Mouse (Mus musculus): ENCODE results near the gene Miox. TPM values are rescaled to one million over a fixed set of nuclear protein-coding genes. Genes with fewer than 3 reads are reported as not detected.

Miox gene
- polyA plus RNA-seq, 1 experiment from 2014 or later, result not detected

DNA sequence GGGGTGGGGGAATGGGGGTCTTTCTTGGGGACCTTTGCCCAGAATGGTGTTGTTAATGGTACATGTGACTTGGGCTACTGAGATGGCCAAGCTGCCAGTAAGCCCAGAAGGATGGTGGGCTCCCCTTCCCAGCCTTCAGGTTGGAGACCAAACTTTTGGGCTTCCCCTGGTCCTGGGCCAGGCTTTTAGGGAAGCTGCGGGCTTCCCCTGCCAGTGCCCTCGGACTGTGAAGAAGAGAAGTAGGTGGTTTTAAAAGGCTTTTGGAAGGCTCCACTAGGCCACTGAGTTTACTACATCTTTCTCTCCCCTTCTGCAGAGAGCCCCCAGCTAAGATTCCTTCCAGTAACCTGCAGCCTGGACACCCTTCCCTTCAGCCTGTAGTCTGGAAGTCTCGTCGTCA is 10.5 kb upstream of the Miox start:
- Histone ChIP-seq H3K4me1 (ENCODE audit: control insufficient read depth, insufficient read depth, low read length) (peaks cover 8% of the 10 kb centered on the region; the same call in 1 of the 2 replicates), H3K36me3 (ENCODE audit: control insufficient read depth, insufficient read depth, low read length) (no peaks in the 10 kb centered on the region), H3K4me2 (ENCODE audit: low read depth, low read length) (no peak overlapping the region), H3K9me3 (ENCODE audit: control insufficient read depth, low read length) (no peaks in the 10 kb centered on the region), H3K27ac (replicated peaks; ENCODE audit: low read depth, low read length) (no peak overlapping the region), H3K9ac (ENCODE audit: low read depth, low read length) (no peak overlapping the region), H3K4me3 (ENCODE audit: low read depth, low read length) (no peak overlapping the region), H3K27me3 (replicated peaks; ENCODE audit: control insufficient read depth, insufficient read depth, low read length) (peaks cover 7% of the 10 kb centered on the region)
- DNase-seq (ENCODE audit: low spot score) (no peak), ATAC-seq (ENCODE audit: low read depth) (no peak)
- WGBS, result 91% methylated on average over 4 of the region's 4 CpGs

DNA sequence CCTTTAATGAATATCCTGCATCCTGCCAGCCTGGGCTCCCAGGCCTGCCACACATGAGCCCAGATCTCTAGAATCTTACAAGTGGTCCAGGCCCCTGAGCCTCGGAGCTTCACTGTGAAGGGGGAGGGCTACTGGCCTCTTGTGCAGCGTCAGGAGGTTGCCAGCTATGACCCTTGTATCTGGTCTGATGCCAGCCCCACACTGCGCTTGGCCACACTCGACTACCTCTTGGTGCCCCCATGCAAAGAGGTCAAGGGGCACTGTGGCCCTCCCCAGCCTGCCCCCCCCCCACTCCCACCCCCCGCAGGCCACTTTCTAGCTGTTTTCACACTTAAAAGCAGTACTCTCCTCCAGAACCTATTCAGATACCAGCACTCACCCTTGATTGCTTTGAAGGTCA is 7.8 kb upstream of the Miox start:
- Histone ChIP-seq H3K9ac (ENCODE audit: low read depth, low read length) (no peak overlapping the region), H3K36me3 (ENCODE audit: control insufficient read depth, insufficient read depth, low read length) (no peaks in the 10 kb centered on the region), H3K4me3 (ENCODE audit: low read depth, low read length) (no peak overlapping the region), H3K27ac (replicated peaks; ENCODE audit: low read depth, low read length) (no peak overlapping the region), H3K4me1 (ENCODE audit: control insufficient read depth, insufficient read depth, low read length) (peaks cover 8% of the 10 kb centered on the region; the same call in 1 of the 2 replicates), H3K4me2 (ENCODE audit: low read depth, low read length) (no peak overlapping the region), H3K9me3 (ENCODE audit: control insufficient read depth, low read length) (no peaks in the 10 kb centered on the region), H3K27me3 (replicated peaks; ENCODE audit: control insufficient read depth, insufficient read depth, low read length) (peaks cover 7% of the 10 kb centered on the region)
- ATAC-seq (ENCODE audit: low read depth) (no peak), DNase-seq (ENCODE audit: low spot score) (no peak)
- 56% methylated on average over 3 of the region's 5 CpGs for WGBS

DNA sequence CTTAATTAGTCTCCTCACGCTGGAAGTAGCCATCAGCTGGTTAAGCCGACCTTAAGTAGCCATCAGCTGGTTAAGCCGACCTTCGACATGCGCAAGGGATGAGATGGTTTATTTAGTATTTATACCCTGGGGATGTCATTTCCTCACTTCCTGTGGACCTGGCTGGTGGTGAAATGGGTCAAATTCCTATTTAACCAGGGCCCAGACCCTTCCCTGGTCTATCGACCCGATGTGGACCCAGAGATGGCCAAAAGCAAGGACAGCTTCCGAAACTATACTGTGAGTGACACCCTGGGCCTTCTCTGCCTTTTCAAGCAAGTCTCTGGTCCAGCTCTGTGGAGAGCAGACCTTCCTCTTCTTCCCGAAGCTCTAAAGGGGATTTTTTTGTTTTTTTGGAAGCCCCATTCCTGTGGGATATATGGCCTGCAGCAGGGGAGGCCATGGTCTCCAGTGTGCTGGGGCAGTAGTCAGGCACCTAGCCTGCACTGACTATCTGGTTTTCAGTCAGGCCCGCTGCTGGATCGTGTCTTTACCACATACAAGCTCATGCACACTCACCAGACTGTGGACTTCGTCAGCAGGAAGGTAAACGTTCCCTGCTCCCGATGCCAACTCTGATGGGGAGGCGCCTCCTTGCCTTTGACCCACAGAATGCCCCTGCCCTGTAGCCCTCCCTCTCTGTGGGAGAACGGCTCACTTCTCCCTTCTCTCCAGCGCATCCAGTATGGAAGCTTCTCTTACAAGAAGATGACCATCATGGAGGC is 758 bp downstream of the Miox start:
- 79% methylated on average over 17 of the region's 17 CpGs for WGBS

DNA sequence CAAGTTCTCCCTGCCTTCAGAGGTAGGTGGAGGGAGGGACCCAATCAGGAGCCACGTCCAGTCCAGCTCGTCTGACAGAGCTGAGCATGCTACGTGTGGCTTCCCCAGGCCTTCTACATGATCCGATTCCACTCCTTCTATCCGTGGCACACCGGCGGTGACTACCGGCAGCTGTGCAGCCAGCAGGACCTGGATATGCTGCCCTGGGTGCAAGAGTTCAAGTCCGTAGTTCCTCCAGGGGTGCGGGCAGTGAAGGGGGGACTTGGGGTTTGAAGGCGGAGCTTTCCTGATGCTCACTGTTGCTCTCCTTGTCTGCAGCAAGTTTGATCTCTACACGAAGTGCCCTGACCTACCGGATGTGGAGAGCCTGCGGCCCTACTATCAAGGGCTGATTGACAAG is 2.2 kb downstream of the Miox start:
- Histone ChIP-seq H3K4me1 (ENCODE audit: control insufficient read depth, insufficient read depth, low read length) (no peaks in the 10 kb centered on the region), H3K36me3 (ENCODE audit: control insufficient read depth, insufficient read depth, low read length) (no peaks in the 10 kb centered on the region), H3K9ac (ENCODE audit: low read depth, low read length) (no peak overlapping the region), H3K27ac (replicated peaks; ENCODE audit: low read depth, low read length) (no peak overlapping the region), H3K27me3 (replicated peaks; ENCODE audit: control insufficient read depth, insufficient read depth, low read length) (no peaks in the 10 kb centered on the region), H3K4me2 (ENCODE audit: low read depth, low read length) (no peak overlapping the region), H3K9me3 (ENCODE audit: control insufficient read depth, low read length) (no peaks in the 10 kb centered on the region), H3K4me3 (ENCODE audit: low read depth, low read length) (no peak overlapping the region)
- 86% methylated on average over 14 of the region's 14 CpGs for WGBS
- no peak for ATAC-seq (ENCODE audit: low read depth)
- no peak for DNase-seq (ENCODE audit: low spot score)

More for the DNA sequence above, 758 bp downstream of the Miox start:
- Histone ChIP-seq H3K27ac (replicated peaks; ENCODE audit: low read depth, low read length) (no peak overlapping the region), H3K9ac (ENCODE audit: low read depth, low read length) (no peak overlapping the region), H3K4me2 (ENCODE audit: low read depth, low read length) (no peak overlapping the region), H3K9me3 (ENCODE audit: control insufficient read depth, low read length) (no peaks in the 10 kb centered on the region), H3K36me3 (ENCODE audit: control insufficient read depth, insufficient read depth, low read length) (no peaks in the 10 kb centered on the region), H3K4me3 (ENCODE audit: low read depth, low read length) (no peak overlapping the region), H3K4me1 (ENCODE audit: control insufficient read depth, insufficient read depth, low read length) (no peaks in the 10 kb centered on the region), H3K27me3 (replicated peaks; ENCODE audit: control insufficient read depth, insufficient read depth, low read length) (no peaks in the 10 kb centered on the region)
- ATAC-seq (ENCODE audit: low read depth), result no peak
- DNase-seq (ENCODE audit: low spot score), result no peak

DNA sequence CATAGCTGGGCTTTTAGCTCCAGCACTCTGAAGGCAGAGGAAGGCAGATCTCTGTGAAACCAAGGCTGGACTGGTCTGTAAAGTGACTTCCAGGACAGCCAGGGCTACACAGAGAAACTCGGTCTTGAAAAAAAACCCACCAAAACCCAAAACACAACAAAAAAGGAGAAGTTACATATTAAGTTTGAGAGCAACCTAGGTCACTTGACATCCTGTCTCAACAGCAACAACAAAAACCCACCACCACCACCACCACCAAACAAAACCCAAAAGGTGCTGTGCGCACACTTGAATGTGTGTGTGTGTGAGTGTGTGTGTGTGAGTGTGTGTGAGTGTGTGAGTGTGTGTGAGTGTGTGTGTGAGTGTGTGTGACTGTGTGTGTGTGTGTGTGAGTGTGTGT is 5.5 kb downstream of the Miox start:
- Histone ChIP-seq H3K27me3 (replicated peaks; ENCODE audit: control insufficient read depth, insufficient read depth, low read length) (no peaks in the 10 kb centered on the region), H3K9ac (ENCODE audit: low read depth, low read length) (no peak overlapping the region), H3K4me2 (ENCODE audit: low read depth, low read length) (no peak overlapping the region), H3K4me3 (ENCODE audit: low read depth, low read length) (no peak overlapping the region), H3K9me3 (ENCODE audit: control insufficient read depth, low read length) (no peaks in the 10 kb centered on the region), H3K4me1 (ENCODE audit: control insufficient read depth, insufficient read depth, low read length) (no peaks in the 10 kb centered on the region), H3K36me3 (ENCODE audit: control insufficient read depth, insufficient read depth, low read length) (no peaks in the 10 kb centered on the region), H3K27ac (replicated peaks; ENCODE audit: low read depth, low read length) (no peak overlapping the region)
- 94% methylated on average over 2 of the region's 2 CpGs for WGBS
- ATAC-seq (ENCODE audit: low read depth) (no peak), DNase-seq (ENCODE audit: low spot score) (no peak)

DNA sequence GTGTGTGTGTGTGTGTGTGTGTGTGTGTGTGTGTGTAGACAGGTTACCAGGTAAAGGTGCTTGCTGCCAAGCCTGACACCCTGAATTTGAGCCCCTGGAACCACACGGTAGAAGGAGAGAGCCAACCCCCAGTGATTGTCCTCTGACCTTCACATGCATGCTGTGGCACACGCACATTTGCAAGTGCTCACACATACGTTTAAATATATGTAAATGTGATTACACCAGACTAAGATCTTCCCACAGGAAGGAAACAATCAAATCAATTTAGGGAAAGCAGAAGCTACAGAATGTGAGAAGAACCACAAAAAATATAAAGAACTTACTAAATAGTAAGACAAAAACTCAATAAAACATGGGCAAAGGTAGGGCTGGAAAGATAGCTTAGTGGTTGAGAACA is 5.9 kb downstream of the Miox start:
- DNase-seq (ENCODE audit: low spot score) (no peak), ATAC-seq (ENCODE audit: low read depth) (no peak)
- Histone ChIP-seq H3K9me3 (ENCODE audit: control insufficient read depth, low read length) (no peaks in the 10 kb centered on the region), H3K4me3 (ENCODE audit: low read depth, low read length) (no peak overlapping the region), H3K4me1 (ENCODE audit: control insufficient read depth, insufficient read depth, low read length) (no peaks in the 10 kb centered on the region), H3K36me3 (ENCODE audit: control insufficient read depth, insufficient read depth, low read length) (no peaks in the 10 kb centered on the region), H3K27me3 (replicated peaks; ENCODE audit: control insufficient read depth, insufficient read depth, low read length) (no peaks in the 10 kb centered on the region), H3K4me2 (ENCODE audit: low read depth, low read length) (no peak overlapping the region), H3K27ac (replicated peaks; ENCODE audit: low read depth, low read length) (no peak overlapping the region), H3K9ac (ENCODE audit: low read depth, low read length) (no peak overlapping the region)
- 79% methylated on average over 3 of the region's 3 CpGs for WGBS

DNA sequence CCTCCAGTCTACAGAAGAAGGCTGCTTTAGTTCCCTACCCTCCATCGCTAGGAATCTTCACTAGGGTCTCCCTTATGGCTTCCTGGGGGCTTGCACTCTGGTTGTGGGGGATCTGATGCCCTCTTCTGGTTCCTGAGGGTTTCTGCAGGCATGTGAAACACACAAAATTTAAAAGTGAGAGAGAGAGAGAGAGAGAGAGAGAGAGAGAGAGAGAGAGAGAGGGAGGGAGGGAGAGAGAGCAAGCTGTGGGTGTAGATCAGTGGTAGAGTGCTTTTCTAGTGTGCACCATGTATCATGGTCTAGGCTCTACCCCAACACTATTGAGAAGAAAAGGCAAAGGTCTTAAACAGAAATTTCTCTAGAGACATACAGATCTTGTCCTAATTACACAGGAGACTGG is 7.5 kb downstream of the Miox start:
- no peaks in the 10 kb centered on the region for H3K9me3 ChIP-seq (ENCODE audit: control insufficient read depth, low read length)
- no peak overlapping the region for H3K27ac ChIP-seq (replicated peaks; ENCODE audit: low read depth, low read length)
- 45% methylated on average over 1 of the region's 1 CpGs for WGBS
- H3K9ac ChIP-seq (ENCODE audit: low read depth, low read length), result no peak overlapping the region
- ATAC-seq (ENCODE audit: low read depth), result no peak
- H3K4me2 ChIP-seq (ENCODE audit: low read depth, low read length), result no peak overlapping the region
- H3K36me3 ChIP-seq (ENCODE audit: control insufficient read depth, insufficient read depth, low read length), result no peaks in the 10 kb centered on the region
- no peaks in the 10 kb centered on the region for H3K27me3 ChIP-seq (replicated peaks; ENCODE audit: control insufficient read depth, insufficient read depth, low read length)
- no peak overlapping the region for H3K4me3 ChIP-seq (ENCODE audit: low read depth, low read length)
- H3K4me1 ChIP-seq (ENCODE audit: control insufficient read depth, insufficient read depth, low read length), result no peaks in the 10 kb centered on the region
- DNase-seq (ENCODE audit: low spot score), result no peak

DNA sequence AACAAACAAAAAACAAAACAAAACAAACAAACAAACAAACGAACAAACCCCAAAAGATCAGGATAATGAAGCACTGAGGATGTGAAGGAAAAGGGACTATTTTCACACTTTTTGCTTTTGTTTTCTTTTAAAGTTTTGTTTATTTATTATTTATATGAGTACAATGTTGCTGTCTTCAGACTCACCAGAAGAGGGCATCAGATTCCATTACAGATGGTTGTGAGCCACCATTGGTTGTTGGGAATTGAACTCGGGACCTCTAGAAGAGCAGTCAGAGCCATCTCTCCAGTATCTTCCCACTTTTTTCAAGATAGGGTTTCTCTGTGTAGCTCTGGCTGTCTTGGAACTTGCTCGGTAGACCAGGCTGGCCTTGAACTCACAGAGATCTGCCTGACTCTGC is 9.1 kb downstream of the Miox start:
- no peaks in the 10 kb centered on the region for H3K9me3 ChIP-seq (ENCODE audit: control insufficient read depth, low read length)
- ATAC-seq (ENCODE audit: low read depth), result no peak
- H3K4me2 ChIP-seq (ENCODE audit: low read depth, low read length), result no peak overlapping the region

DNA sequence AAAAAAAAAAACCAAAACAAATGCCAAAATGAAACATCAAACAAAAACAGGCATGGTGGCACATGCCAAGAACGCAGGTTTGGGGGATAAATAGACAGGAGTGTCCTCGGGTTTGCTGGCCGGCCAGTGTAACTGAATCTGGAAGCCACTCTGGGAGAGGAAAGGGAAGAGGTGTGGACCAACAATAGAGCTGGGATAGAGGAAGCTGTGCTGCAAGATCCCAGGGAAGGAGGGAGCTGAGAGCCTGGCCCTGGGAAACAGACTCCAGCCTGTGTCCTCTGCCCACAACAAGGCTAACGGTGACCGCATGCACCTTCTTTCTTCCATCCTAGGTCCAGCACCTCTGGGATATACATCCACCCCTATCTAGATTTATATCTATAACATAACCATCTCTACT is 16.2 kb downstream of the Miox start:
- H3K9ac ChIP-seq (ENCODE audit: low read depth, low read length), result no peak overlapping the region
- ATAC-seq (ENCODE audit: low read depth) (no peak), DNase-seq (ENCODE audit: low spot score) (no peak)
- H3K9me3 ChIP-seq (ENCODE audit: control insufficient read depth, low read length), result no peaks in the 10 kb centered on the region
- no peaks in the 10 kb centered on the region for H3K27me3 ChIP-seq (replicated peaks; ENCODE audit: control insufficient read depth, insufficient read depth, low read length)
- no peak overlapping the region for H3K4me2 ChIP-seq (ENCODE audit: low read depth, low read length)
- H3K36me3 ChIP-seq (ENCODE audit: control insufficient read depth, insufficient read depth, low read length), result peaks cover 44% of the 10 kb centered on the region
- H3K27ac ChIP-seq (replicated peaks; ENCODE audit: low read depth, low read length), result no peak overlapping the region
- 76% methylated on average over 5 of the region's 5 CpGs for WGBS
- no peak overlapping the region for H3K4me3 ChIP-seq (ENCODE audit: low read depth, low read length)
- H3K4me1 ChIP-seq (ENCODE audit: control insufficient read depth, insufficient read depth, low read length), result peaks cover 10% of the 10 kb centered on the region

More for the DNA sequence above, 9.1 kb downstream of the Miox start:
- no peak overlapping the region for H3K27ac ChIP-seq (replicated peaks; ENCODE audit: low read depth, low read length)
- no peak for DNase-seq (ENCODE audit: low spot score)
- 87% methylated on average over 3 of the region's 3 CpGs for WGBS
- H3K4me3 ChIP-seq (ENCODE audit: low read depth, low read length), result no peak overlapping the region
- H3K9ac ChIP-seq (ENCODE audit: low read depth, low read length), result no peak overlapping the region
- H3K36me3 ChIP-seq (ENCODE audit: control insufficient read depth, insufficient read depth, low read length), result no peaks in the 10 kb centered on the region
- H3K4me1 ChIP-seq (ENCODE audit: control insufficient read depth, insufficient read depth, low read length), result no peaks in the 10 kb centered on the region
- H3K27me3 ChIP-seq (replicated peaks; ENCODE audit: control insufficient read depth, insufficient read depth, low read length), result no peaks in the 10 kb centered on the region
